In genomic region chr17:23706212-23706611, GRCm38 (mm10) we compare ENCODE assay signal across 7 mouse cellular contexts. TPM values are rescaled to one million over a fixed set of nuclear protein-coding genes. Genes with fewer than 3 reads are reported as not detected.
DNase-seq lines count a peak whose midpoint lies in the region; ATAC-seq and TF ChIP-seq lines count a peak whose summit lies in the region.

No protein-coding gene starts in this region.

- no peaks in the 10 kb centered on the region for H3K9me3 ChIP-seq in forebrain, postnatal 0 days (ENCODE audit: low read length)
- no peaks in the 10 kb centered on the region for H3K9me3 ChIP-seq in hindbrain, embryonic 15.5 days

- no peak for TF ChIP-seq POLR2A in cerebellum, adult 2 months (IDR thresholded peaks at IDR 0.05; ENCODE audit: borderline replicate concordance, insufficient read depth, low read length)

- H3K36me3 ChIP-seq in forebrain, postnatal 0 days (ENCODE audit: insufficient read depth) = no peaks in the 10 kb centered on the region
- H3K36me3 ChIP-seq in hindbrain, embryonic 15.5 days = no peaks in the 10 kb centered on the region

- TF ChIP-seq CTCF in cerebellum, adult 2 months (IDR thresholded peaks at IDR 0.05; ENCODE audit: borderline replicate concordance, insufficient read depth, low read depth, low read length) = peak; percentile 90
- TF ChIP-seq CTCF in forebrain, postnatal 0 days (IDR thresholded peaks at IDR 0.05; ENCODE audit: low read depth) = peak; percentile 88

- H3K4me2 ChIP-seq in forebrain, postnatal 0 days (ENCODE audit: low read depth) = no peak overlapping the region
- no peak overlapping the region for H3K4me2 ChIP-seq in hindbrain, embryonic 15.5 days

- WGBS in cerebellum, adult 2 months = 4% methylated on average over 3 of the region's 3 CpGs
- WGBS in forebrain, postnatal 0 days = 0% methylated on average over 3 of the region's 3 CpGs
- 0% methylated on average over 3 of the region's 3 CpGs for WGBS in hindbrain, embryonic 15.5 days

- H3K9ac ChIP-seq in forebrain, postnatal 0 days = no peak overlapping the region
- no peak overlapping the region for H3K9ac ChIP-seq in hindbrain, embryonic 15.5 days

- H3K27ac ChIP-seq in cerebellum, adult 2 months (ENCODE audit: insufficient read depth, low read length) = no peak overlapping the region
- no peak overlapping the region for H3K27ac ChIP-seq in forebrain, postnatal 0 days (ENCODE audit: low read depth, low read length)
- no peak overlapping the region for H3K27ac ChIP-seq in hindbrain, embryonic 15.5 days (replicated peaks)

- DNase-seq in T-cell, adult 2 months (ENCODE audit: low spot score) = peak; percentile 69
- DNase-seq in cerebellum, adult 2 months = peak; percentile 76 to 84
- DNase-seq in forebrain, postnatal 0 days = peak; percentile 80
- peak; percentile 57 to 64 for DNase-seq in layer of hippocampus, postnatal 36 days
- DNase-seq in mesoderm, embryonic 11.5 days (ENCODE audit: low read depth, low spot score) = peak; percentile 81
- peak; percentile 61 for DNase-seq in skeletal muscle tissue, adult 2 months (ENCODE audit: low read depth, low spot score)

- H3K27me3 ChIP-seq in cerebellum, adult 2 months (ENCODE audit: control insufficient read depth, insufficient read depth, low read length) = no peaks in the 10 kb centered on the region
- H3K27me3 ChIP-seq in forebrain, postnatal 0 days (ENCODE audit: insufficient read depth, low read length) = no peaks in the 10 kb centered on the region
- H3K27me3 ChIP-seq in hindbrain, embryonic 15.5 days = peaks cover 15% of the 10 kb centered on the region

- H3K4me1 ChIP-seq in cerebellum, adult 2 months (ENCODE audit: control insufficient read depth, insufficient read depth, low read length) = no peaks in the 10 kb centered on the region; the same call in 1 of the 2 replicates
- no peaks in the 10 kb centered on the region for H3K4me1 ChIP-seq in forebrain, postnatal 0 days (ENCODE audit: insufficient read depth)
- 0 out of 2 replicates have a peak, but pooled peaks cover 3% of the 10 kb centered on the region for H3K4me1 ChIP-seq in hindbrain, embryonic 15.5 days (replicated peaks)

- no peak overlapping the region for H3K4me3 ChIP-seq in cerebellum, adult 2 months (replicated peaks; ENCODE audit: insufficient read depth, low read depth, low read length)
- H3K4me3 ChIP-seq in forebrain, postnatal 0 days (ENCODE audit: low read depth, low read length) = no peak overlapping the region
- no peak overlapping the region for H3K4me3 ChIP-seq in hindbrain, embryonic 15.5 days

- ATAC-seq in forebrain, postnatal 0 days = peak; percentile 83
- ATAC-seq in hindbrain, embryonic 15.5 days (ENCODE audit: low FRiP score, low read depth) = 0 out of 2 replicates have a peak, but pooled peaks have one; percentile 37

RNA-seq across cellular contexts. Expression of gene 1520401A03Rik, which starts 16.4 kb away (rescaled TPM):
- 0.64 and 1.1 TPM in 2 replicates for polyA plus RNA-seq in cerebellum, adult 2 months (2012; rRNA removed)
- total RNA-seq in forebrain, postnatal 0 days (2014; rRNA removed) = not detected in 2 replicates
- not detected in 2 replicates for polyA plus RNA-seq in forebrain, postnatal 0 days (2015; fragmentation: Nextera tagmentation; extraction: Ambion mirVana)
- polyA plus RNA-seq in hindbrain, embryonic 15.5 days (2015; fragmentation: Nextera tagmentation; extraction: Ambion mirVana) = 0.13 and 0.41 TPM in 2 replicates
- not detected for total RNA-seq in layer of hippocampus, postnatal 36 days (2021)

RNA-seq across cellular contexts. Expression of gene Pkmyt1, which starts 19.9 kb away (rescaled TPM):
- 10.3 and 10.6 TPM in 2 replicates for polyA plus RNA-seq in cerebellum, adult 2 months (2012; rRNA removed)
- 9.1 and 16.3 TPM in 2 replicates for total RNA-seq in forebrain, postnatal 0 days (2014; rRNA removed)
- polyA plus RNA-seq in forebrain, postnatal 0 days (2015; fragmentation: Nextera tagmentation; extraction: Ambion mirVana) = 14.1 and 14.5 TPM in 2 replicates
- polyA plus RNA-seq in hindbrain, embryonic 15.5 days (2015; fragmentation: Nextera tagmentation; extraction: Ambion mirVana) = 19.8 and 21.8 TPM in 2 replicates
- total RNA-seq in layer of hippocampus, postnatal 36 days (2021) = 1 to 10 TPM; 1.7 to 3.0 TPM

RNA-seq across cellular contexts. Expression of gene Cldn9, which starts 22.4 kb away (rescaled TPM):
- 0.52 and 0.79 TPM in 2 replicates for polyA plus RNA-seq in cerebellum, adult 2 months (2012; rRNA removed)
- 0.54 TPM in 1 of 2 replicates, not detected in the other for total RNA-seq in forebrain, postnatal 0 days (2014; rRNA removed)
- 0.25 and 0.62 TPM in 2 replicates for polyA plus RNA-seq in forebrain, postnatal 0 days (2015; fragmentation: Nextera tagmentation; extraction: Ambion mirVana)
- 1.2 and 1.8 TPM in 2 replicates for polyA plus RNA-seq in hindbrain, embryonic 15.5 days (2015; fragmentation: Nextera tagmentation; extraction: Ambion mirVana)
- under 1 TPM; 0.22 to 0.35 TPM for total RNA-seq in layer of hippocampus, postnatal 36 days (2021)

RNA-seq across cellular contexts. Expression of gene Cldn6, which starts 27.2 kb away (rescaled TPM):
- polyA plus RNA-seq in cerebellum, adult 2 months (2012; rRNA removed) = 0.11 and 0.13 TPM in 2 replicates
- total RNA-seq in forebrain, postnatal 0 days (2014; rRNA removed) = 0.31 and 1.8 TPM in 2 replicates
- polyA plus RNA-seq in forebrain, postnatal 0 days (2015; fragmentation: Nextera tagmentation; extraction: Ambion mirVana) = 0.39 and 0.76 TPM in 2 replicates
- polyA plus RNA-seq in hindbrain, embryonic 15.5 days (2015; fragmentation: Nextera tagmentation; extraction: Ambion mirVana) = 0.38 and 0.66 TPM in 2 replicates
- total RNA-seq in layer of hippocampus, postnatal 36 days (2021) = not detected

RNA-seq across cellular contexts. Expression of gene Tnfrsf12a, which starts 28.9 kb away (rescaled TPM):
- 29.1 and 31.3 TPM in 2 replicates for polyA plus RNA-seq in cerebellum, adult 2 months (2012; rRNA removed)
- total RNA-seq in forebrain, postnatal 0 days (2014; rRNA removed) = 1.4 and 3.9 TPM in 2 replicates
- 2.0 and 3.6 TPM in 2 replicates for polyA plus RNA-seq in forebrain, postnatal 0 days (2015; fragmentation: Nextera tagmentation; extraction: Ambion mirVana)
- 3.3 and 5.3 TPM in 2 replicates for polyA plus RNA-seq in hindbrain, embryonic 15.5 days (2015; fragmentation: Nextera tagmentation; extraction: Ambion mirVana)
- 1 to 10 TPM; 4.8 to 6.3 TPM for total RNA-seq in layer of hippocampus, postnatal 36 days (2021)
